Mouse (Mus musculus) neural tube, embryonic 11.5 days (tissue): ENCODE measurements around the gene Cnr2. TPM values are rescaled to one million over a fixed set of nuclear protein-coding genes. Genes with fewer than 3 reads are reported as not detected.

Source experiments
- ATAC-seq: fragments of 200-750 bp; cut with Nextera tagmentation; 2 replicates; pipeline ENCODE4 v1.8.0; 2017; ENCODE audit warnings: moderate number of reproducible peaks, mild to moderate bottlenecking, moderate TSS enrichment, moderate library complexity; ENCODE audit not compliant: insufficient read depth, low FRiP score, low TSS enrichment
- DNase-seq: peaks from one replicate; pipeline ENCODE4 v3.0.0-alpha.2; 2015; ENCODE audit warnings: low spot score
- H3K27ac ChIP-seq: fragments of 300-500 bp; sonication (generic); 2 replicates; pipeline ENCODE4 v1.5.1; 2014; ENCODE audit warnings: low read depth, mild to moderate bottlenecking, low read length
- H3K27me3 ChIP-seq: fragments of 300-500 bp; sonication (generic); 2 replicates; pipeline ENCODE4 v1.6.1; 2014; ENCODE audit warnings: mild to moderate bottlenecking, low read length, mixed read lengths; ENCODE audit not compliant: control insufficient read depth, insufficient read depth
- H3K36me3 ChIP-seq: fragments of 300-500 bp; sonication (generic); 2 replicates; pipeline ENCODE4 v1.6.1; 2014; ENCODE audit warnings: mild to moderate bottlenecking, low read length, moderate library complexity, mixed read lengths; ENCODE audit not compliant: control insufficient read depth, insufficient read depth
- H3K4me1 ChIP-seq: fragments of 300-500 bp; sonication (generic); 2 replicates; pipeline ENCODE4 v1.6.1; 2014; ENCODE audit warnings: low read length, mixed read lengths; ENCODE audit not compliant: control insufficient read depth, insufficient read depth
- H3K4me2 ChIP-seq: fragments of 300-500 bp; sonication (generic); 2 replicates; pipeline ENCODE4 v1.6.1; 2014; ENCODE audit warnings: low read depth, mild to moderate bottlenecking, moderate library complexity
- H3K4me3 ChIP-seq: fragments of 300-500 bp; sonication (generic); 2 replicates; pipeline ENCODE4 v1.5.1; 2014; ENCODE audit warnings: low read depth, low read length
- H3K9ac ChIP-seq: fragments of 300-500 bp; sonication (generic); 2 replicates; pipeline ENCODE4 v1.6.1; 2014; ENCODE audit warnings: mild to moderate bottlenecking, low read length
- H3K9me3 ChIP-seq: fragments of 300-500 bp; sonication (generic); 2 replicates; pipeline ENCODE4 v1.6.1; 2016; ENCODE audit warnings: low read length; ENCODE audit not compliant: control insufficient read depth
- WGBS: fragments of 180-500 bp; shearing (Covaris S2); extraction: QIAGEN DNeasy Blood & Tissue Kit; methylation state at CpG from one replicate; pipeline ENCODE4 v1.1.7; 2014; 5-methylcytosine and 5-hydroxymethylcytosine counted together
- polyA plus RNA-seq: library from polyadenylated mRNA; unstranded; fragments of >200 nt; fragmentation: Nextera tagmentation; extraction: Ambion mirVana; gene quantifications from 2 replicates; pipeline ENCODE4 v1.2.1, GENCODE M21; 2014

Gene Cnr2
- polyA plus RNA-seq, 1 experiment from 2014 or later: 1.0 TPM

DNA sequence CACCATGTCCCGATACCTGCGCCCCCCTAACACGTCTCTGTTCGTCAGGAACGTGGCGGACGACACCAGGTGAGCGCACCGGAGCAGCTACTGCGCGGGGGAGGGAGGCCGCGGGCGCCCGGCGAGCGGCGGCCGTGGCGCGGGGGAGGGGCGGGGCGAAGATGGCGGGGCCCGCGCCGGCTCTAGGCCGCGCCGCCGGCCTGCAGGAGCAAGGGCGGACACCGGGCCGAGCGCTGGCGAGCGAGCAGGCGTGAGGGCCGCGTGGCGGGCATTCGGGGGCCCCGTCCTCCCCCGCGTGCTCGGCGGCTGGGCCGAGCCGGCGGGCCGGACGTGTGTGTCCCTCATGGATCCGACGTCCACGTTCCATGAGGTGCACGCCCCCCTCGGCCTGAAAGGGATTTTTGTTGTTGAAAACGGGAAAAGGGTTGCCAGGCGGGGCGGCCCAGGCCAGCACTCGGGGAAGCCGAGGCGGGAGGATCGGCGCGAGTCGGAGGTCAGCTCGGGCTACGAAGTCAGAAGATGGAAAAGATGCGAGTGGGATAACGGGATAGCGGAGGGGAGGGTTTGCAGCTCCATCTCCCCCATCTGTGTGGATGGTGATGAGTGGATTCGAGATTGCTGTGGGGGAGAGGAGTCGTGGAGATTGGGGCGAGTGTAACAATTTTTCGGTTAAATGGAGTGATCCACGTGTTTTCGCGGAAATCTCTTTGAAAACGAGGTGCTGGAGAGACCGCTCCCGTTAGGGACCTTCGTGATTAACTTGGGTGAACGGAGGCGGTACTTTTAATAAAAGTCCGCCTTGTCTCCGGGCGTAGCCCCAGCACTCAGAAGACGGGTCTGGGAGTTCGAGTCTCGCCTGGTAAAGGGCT is 38.7 kb upstream of the Cnr2 start:
- H3K9ac ChIP-seq: peak overlapping the region; percentile 98
- H3K36me3 ChIP-seq: 0 out of 2 replicates have a peak, but pooled peaks cover 2% of the 10 kb centered on the region
- peak overlapping the region; percentile 98 for H3K4me3 ChIP-seq
- H3K27me3 ChIP-seq: no peaks in the 10 kb centered on the region
- H3K4me2 ChIP-seq: peak overlapping the region; percentile 74
- ATAC-seq: peak; percentile 72
- no peaks in the 10 kb centered on the region for H3K9me3 ChIP-seq
- H3K27ac ChIP-seq: peak overlapping the region; percentile 99
- WGBS: under 1% methylated on average over 86 of the region's 91 CpGs
- DNase-seq: peak; percentile 81
- peaks cover 16% of the 10 kb centered on the region; the same call in 1 of the 2 replicates for H3K4me1 ChIP-seq

DNA sequence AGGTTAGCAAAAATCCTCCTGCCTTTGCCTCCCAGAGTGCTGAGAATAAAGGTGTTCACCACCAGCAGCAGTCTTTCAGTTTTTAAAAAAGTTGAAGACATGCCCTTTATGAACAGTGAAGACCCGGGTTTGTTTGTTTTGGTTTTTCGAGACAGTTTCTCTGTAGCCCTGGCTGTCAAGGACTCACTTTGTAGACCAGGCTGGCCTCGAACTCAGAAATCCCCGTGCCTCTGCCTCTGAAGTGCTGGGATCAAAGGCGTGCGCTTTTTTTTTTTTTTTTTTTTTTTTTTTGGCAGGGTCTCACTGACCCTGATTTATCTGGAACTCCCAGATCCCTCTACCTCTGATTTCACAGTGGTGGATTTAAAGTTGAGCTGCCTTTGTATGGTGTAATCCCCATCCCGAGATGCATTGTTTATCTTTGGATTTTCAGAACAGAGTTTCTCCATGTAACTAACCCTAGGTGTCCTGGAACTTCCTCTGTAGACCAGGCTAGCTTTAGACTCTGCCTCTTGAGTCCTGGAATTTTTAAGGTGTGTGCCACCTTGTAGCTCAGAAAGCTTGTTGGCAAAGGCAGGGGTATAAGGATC is 37.5 kb upstream of the Cnr2 start:
- WGBS: 9% methylated on average over 7 of the region's 7 CpGs
- ATAC-seq: no peak
- no peak overlapping the region for H3K27ac ChIP-seq
- peak overlapping the region; percentile 98 for H3K4me3 ChIP-seq
- H3K9me3 ChIP-seq: no peaks in the 10 kb centered on the region
- H3K4me1 ChIP-seq: peaks cover 16% of the 10 kb centered on the region; the same call in 1 of the 2 replicates
- H3K36me3 ChIP-seq: 0 out of 2 replicates have a peak, but pooled peaks cover 2% of the 10 kb centered on the region
- no peak for DNase-seq
- peak overlapping the region; percentile 74 for H3K4me2 ChIP-seq
- peak overlapping the region; percentile 58 for H3K9ac ChIP-seq
- no peaks in the 10 kb centered on the region for H3K27me3 ChIP-seq

GRCm38 (mm10) chr4:135868996-135869395 is 26.2 kb upstream of the Cnr2 start:
- ATAC-seq (no peak), DNase-seq (no peak)
- Histone ChIP-seq H3K4me2 (no peak overlapping the region), H3K36me3 (peaks cover 2% of the 10 kb centered on the region; the same call in 1 of the 2 replicates), H3K27ac (no peak overlapping the region), H3K27me3 (no peaks in the 10 kb centered on the region), H3K4me1 (peaks cover 17% of the 10 kb centered on the region), H3K9me3 (no peaks in the 10 kb centered on the region), H3K9ac (no peak overlapping the region), H3K4me3 (no peak overlapping the region)
- 80% methylated on average over 2 of the region's 2 CpGs for whole genome bisulfite sequencing

DNA sequence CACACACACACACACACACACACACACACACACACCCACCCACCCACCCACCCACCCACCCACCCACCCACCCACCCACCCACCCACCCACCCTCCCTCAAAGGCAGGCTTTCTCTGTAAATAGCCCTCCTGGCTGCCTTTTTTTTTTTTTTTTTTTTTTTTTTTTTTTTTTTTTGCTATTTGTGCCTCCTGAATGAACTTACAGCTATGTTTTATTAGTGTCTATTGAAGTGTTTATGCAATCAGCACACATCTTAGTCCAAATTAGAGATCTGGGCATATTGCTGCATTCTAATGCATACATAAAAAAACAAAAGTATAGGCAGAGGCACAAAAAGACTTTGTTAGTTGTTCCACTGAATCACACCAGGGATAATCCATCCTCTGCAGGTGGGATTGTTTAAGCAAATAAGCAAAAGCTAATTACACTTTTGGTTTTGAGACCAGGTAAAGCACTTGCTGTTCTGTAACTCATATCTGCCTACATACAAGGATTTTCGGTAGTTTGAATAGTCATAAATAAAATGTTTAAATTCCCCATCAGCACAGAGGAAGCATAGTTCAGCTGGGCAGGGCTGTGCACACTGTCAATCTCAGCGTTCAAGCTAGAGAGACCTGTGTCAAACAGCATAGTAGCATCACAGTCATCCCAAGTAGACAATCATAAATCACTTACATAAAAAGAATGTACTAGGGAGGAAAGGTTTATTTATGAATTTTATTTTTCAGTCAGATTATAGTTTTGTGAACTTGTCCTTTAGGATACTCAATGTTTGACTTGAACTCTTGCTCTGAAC is 24.8 kb upstream of the Cnr2 start:
- DNase-seq: no peak
- H3K27ac ChIP-seq: no peak overlapping the region
- H3K9me3 ChIP-seq: no peaks in the 10 kb centered on the region
- peak overlapping the region; percentile 19 for H3K4me2 ChIP-seq
- 49% methylated on average over 2 of the region's 2 CpGs for WGBS
- H3K4me1 ChIP-seq: peaks cover 26% of the 10 kb centered on the region
- H3K36me3 ChIP-seq: peaks cover 2% of the 10 kb centered on the region; the same call in 1 of the 2 replicates
- H3K4me3 ChIP-seq: no peak overlapping the region
- H3K27me3 ChIP-seq: no peaks in the 10 kb centered on the region
- no peak overlapping the region for H3K9ac ChIP-seq
- no peak for ATAC-seq

DNA sequence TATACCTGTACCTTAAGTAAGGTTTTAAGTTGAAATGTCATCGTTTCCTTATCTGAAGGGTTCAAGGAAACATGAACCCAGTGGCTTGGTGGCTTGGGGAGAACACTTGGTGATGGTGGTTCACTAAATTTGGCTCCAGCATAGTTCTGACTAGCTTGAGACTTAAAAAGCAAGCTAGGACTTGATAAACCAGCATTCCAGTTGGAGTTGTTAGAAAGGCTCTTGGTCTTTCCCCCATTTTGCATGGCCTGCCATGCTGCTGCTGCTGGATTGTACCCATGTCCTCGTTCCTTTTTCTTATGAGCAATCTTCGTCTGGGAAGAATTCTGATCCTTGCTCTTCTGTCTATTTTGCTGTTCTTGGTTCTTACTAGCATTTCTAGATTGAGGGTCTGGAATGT is 23.2 kb upstream of the Cnr2 start:
- H3K9ac ChIP-seq: peak overlapping the region; percentile 11; the same call in 1 of the 2 replicates
- no peak overlapping the region for H3K27ac ChIP-seq
- ATAC-seq (no peak), DNase-seq (no peak)
- no peaks in the 10 kb centered on the region for H3K27me3 ChIP-seq
- H3K4me1 ChIP-seq: peaks cover 40% of the 10 kb centered on the region
- H3K4me3 ChIP-seq: peak overlapping the region; percentile 84
- WGBS: 62% methylated on average over 3 of the region's 3 CpGs
- no peaks in the 10 kb centered on the region for H3K9me3 ChIP-seq
- H3K4me2 ChIP-seq: peak overlapping the region; percentile 88
- peaks cover 2% of the 10 kb centered on the region; the same call in 1 of the 2 replicates for H3K36me3 ChIP-seq

GRCm38 (mm10) chr4:135872589-135873391 is 22.4 kb upstream of the Cnr2 start:
- WGBS: 13% methylated on average over 17 of the region's 17 CpGs
- DNase-seq: no peak
- Histone ChIP-seq H3K4me1 (peaks cover 41% of the 10 kb centered on the region), H3K27ac (peak overlapping the region; percentile 99), H3K9me3 (no peaks in the 10 kb centered on the region), H3K9ac (peak overlapping the region; percentile 98), H3K4me2 (peak overlapping the region; percentile 88), H3K36me3 (peaks cover 2% of the 10 kb centered on the region; the same call in 1 of the 2 replicates), H3K4me3 (peak overlapping the region; percentile 84), H3K27me3 (no peaks in the 10 kb centered on the region)
- no peak for ATAC-seq

DNA sequence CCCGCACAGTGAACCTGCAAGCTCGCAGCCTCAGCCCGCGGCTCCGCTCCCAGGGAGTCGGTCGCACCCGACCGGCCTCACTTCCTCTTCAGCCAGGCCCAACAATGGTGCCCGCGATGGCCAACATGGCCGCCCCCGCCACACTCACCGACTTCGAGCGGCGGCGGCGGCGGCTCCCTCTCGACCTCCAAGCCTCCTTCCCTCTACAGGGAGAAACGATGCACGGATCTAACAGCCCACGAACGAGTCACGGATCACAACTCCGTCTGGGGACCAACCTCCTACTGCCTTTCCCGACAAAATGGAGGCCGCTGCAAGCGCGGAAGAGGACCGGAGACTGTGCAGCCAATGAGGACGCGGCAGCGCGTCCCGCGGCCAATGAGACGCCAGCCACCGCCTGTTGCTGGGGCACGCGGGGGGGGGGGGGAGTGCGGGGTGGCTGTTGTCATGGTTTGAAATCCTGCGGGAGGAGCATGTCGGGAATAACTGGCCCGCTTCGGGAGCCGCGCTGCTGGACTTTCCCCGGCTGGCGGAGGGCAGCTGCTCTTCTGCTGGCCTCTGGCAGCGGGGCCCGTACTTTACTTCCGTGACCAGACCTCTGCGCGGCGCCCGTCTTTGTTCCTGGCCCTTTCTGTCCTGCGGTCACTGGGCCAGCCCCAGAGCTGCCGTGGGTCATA is 21.5 kb upstream of the Cnr2 start, which contains the start of gene Pnrc2:
Pnrc2 (minus strand) TSS at position 325 of the 677 bp plus-strand sequence.
- Histone ChIP-seq H3K9ac (peak within 1 kb of the TSS; percentile 98), H3K9me3 (no peaks in the 10 kb centered on the region), H3K4me2 (peak within 1 kb of the TSS; percentile 88), H3K36me3 (peaks cover 2% of the 10 kb centered on the region; the same call in 1 of the 2 replicates), H3K4me1 (peaks cover 41% of the 10 kb centered on the region), H3K27me3 (no peaks in the 10 kb centered on the region), H3K4me3 (peak within 1 kb of the TSS; percentile 84), H3K27ac (peak within 1 kb of the TSS; percentile 99)
- DNase-seq (peak; percentile 94), ATAC-seq (peak; percentile 95)
- WGBS: under 1% methylated on average over 56 of the region's 60 CpGs
